Mouse (Mus musculus): ENCODE data around the gene Scube1.

DNA sequence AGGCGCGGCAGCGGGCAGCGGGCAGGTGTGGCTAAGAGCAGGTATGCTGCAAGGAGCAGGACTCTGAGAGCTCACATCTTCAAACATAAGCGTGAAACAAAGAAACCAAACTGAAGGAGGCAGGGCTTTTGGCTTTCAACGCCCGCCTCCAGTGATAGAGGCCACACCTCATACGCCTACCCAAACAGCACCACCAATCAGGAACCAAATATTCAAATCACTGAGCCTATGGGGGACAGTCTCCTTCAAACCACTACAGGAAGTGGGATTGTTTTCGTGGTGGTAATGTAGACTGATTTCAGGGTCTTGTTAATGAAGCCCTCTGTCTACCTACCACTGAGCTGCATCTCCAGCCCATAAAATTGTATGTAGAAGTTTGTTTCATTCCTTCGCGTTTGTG, 155.1 kb downstream of the Scube1 start:
- TF ChIP-seq EP300 (IDR thresholded peaks at IDR 0.05; ENCODE audit: low read depth) (no peak), CTCF (IDR thresholded peaks at IDR 0.05; ENCODE audit: low read depth) (no peak)

Measured in liver, postnatal 0 days (tissue).